Mouse (Mus musculus): ENCODE results near the gene Pald1.
A peak's percentile ranks its signal among the peaks of the same experiment; 100 is the strongest.

The Pald1 gene

DNA sequence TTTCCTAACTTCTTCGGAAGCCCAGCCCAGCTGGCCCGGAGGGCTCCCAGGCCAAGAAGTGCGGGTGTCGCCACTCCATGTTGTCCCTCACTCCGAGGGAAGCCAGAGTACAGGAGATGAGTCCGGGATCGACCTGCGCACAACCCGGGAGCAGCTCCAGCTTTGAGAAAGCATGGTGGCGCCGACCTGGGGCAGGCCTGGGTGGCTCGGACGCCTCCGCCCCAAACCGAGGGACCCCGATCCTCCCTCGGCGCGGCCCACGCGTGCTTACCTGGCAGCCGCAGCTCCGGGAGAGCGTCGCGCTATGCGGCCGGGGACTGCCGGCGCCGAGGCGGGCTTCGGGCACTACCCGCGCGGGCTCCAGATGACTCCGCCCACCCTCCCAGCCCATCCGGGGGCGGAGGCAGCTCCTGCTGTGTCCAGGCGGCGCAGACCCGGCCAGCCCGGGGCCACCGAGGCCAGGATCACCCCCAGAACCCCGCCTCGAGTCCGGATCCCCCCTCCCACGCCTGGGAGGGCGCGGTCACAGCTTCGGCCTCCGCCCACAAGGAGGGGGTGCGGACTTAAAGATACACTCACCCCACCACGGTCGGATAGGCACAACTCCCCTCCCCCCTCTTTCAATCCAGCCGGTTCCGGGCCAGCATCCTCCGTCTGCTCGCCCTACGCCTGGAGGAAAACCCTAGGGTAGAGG lies at the start of gene Pald1:
Gene Pald1, minus strand, starts transcription at position 510 of the 694 bp plus-strand sequence.
- DNase-seq (ENCODE audit: low spot score), result peak; percentile 84

DNA sequence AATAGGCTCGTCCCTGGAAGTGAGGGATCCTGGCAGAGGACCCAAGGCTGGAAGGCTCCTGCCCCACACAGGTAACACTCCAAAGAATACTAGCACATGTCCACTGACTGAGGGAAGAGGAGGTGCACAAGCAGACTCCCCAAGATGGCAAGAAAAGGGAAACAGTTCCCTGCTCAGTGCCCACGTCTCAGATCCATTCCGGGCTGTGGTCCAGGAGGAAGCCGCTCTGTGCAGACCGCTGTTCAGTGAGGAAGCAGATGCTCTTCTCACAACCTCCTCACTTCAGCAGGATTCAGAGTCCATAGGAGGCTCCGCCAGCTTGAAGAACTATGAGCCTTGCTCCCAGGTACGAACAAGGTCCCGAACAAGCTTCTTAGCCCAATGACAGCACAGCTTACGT lies 48.0 kb upstream of the Pald1 start:
- DNase-seq (ENCODE audit: low spot score), result no peak

DNA sequence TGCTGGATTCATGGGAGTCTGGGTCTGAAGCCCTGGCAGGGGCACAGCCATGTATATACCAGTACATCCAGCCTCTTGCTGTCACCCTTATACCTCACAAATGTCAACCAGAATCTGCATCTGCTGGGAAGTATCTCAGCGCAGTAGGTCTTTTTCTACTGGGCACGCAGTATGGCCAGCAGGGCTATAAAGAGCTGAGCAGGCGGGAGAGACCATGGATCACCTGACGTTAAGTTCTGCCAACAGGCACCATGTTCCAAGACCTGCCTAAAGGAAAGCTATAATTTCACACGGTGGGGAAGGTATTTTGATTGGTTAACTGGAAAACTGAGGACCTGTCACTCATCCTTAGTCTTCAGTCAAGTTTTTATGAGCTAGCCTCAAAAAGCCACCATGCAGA lies 45.7 kb upstream of the Pald1 start:
- DNase-seq (ENCODE audit: low spot score), result no peak

DNA sequence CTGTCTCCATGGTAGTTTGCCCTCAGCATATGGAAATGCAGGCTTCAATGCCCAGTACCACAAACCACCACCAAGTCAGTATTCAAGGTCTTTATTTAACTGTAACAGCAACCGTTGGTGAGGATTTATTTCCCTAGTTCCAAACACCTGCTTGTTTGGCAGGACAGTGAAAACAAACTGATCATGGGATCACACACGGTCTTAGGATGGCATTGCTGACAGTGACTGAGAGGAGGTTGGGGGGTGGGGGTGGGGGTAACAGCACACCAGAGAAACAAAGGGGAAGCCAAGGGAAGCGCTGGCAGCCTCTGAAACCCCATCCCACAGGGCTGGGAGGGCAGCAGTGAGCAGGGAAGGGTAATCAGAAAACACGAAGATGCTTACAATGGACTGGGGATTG lies 45.1 kb upstream of the Pald1 start:
- DNase-seq (ENCODE audit: low spot score), result no peak

DNA sequence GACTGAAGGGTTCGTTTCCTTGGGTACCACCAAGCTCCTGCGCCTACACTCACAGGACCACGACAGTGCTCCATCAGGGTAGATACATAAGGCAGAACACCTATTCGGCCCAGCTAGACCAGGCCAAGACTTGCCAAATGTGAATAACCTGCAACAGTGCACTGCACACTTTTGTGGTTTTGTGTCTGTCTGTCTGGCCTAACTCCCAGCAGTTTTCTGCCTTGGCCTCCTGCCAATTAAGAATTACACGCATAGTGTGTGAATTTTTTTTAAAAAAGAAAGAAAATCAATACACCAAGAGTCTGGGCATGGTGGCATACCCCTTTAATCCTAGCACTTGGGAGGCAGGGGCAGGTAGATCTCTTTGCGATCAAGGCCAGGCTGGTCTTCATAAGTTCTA lies 44.6 kb upstream of the Pald1 start:
- no peak for DNase-seq (ENCODE audit: low spot score)

DNA sequence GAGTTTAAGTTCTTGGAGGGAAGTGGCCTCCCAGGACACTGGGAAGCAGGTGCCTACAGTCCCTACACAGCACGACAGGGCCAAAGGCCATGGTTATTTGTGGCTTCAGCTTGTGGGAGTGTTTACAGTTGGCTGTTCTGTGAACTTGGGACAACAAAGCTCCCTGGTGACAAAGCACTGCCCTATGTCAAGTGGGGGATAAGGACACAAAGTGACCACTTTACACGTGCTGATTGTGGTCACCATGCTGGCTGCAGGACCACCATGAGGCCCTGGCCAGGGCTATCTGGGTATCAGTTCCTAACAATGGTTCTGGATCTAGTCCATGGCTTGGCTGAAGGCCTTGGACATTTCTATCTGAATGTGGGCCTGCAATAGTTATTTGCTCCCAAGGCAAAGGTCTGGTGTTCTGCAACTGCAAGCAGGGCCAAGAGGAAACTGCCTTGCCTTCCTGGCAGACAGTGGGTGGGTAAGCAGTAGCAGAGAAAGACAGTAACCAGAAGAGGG lies 43.0 kb upstream of the Pald1 start:
- DNase-seq (ENCODE audit: low spot score), result peak; percentile 37

DNA sequence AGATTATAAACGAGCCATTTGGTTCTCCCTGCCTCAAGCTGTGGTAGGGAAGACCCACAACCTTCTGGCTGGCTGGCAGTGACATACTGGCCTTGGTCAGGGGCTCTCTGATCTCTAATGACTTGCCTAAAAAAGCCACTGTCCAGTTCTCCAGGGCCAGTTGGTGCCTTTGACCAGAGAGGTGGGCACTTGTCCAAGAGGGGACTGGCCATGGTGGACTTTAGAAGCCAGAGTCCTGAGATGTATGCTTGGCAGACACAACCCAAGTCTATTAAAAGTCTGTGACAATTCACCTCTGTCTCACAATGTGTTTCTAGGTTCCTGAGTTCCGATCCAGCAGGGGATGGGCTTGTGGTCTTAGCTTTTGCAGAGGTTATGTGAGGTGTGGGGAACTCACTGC lies 41.7 kb upstream of the Pald1 start:
- DNase-seq (ENCODE audit: low spot score), result no peak

DNA sequence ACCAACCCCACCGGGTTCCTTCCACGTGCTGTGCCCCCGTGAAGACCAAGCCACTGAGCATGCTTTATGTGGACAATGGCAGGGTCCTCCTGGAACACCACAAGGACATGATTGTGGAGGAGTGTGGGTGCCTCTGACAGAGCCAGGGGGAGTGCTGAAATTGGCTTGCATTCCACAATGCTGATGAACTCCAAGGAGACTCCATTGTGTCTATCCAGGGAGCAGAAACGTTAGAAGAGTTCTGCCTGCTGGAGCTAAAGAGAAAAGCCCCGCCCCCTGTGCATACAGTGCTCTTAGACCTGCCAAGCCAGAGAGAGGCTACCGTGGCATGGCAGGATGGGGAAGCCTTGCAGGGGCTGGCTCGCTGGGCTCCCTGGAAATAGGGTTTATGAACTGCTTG lies 41.2 kb upstream of the Pald1 start:
- peak; percentile 24 for DNase-seq (ENCODE audit: low spot score)

DNA sequence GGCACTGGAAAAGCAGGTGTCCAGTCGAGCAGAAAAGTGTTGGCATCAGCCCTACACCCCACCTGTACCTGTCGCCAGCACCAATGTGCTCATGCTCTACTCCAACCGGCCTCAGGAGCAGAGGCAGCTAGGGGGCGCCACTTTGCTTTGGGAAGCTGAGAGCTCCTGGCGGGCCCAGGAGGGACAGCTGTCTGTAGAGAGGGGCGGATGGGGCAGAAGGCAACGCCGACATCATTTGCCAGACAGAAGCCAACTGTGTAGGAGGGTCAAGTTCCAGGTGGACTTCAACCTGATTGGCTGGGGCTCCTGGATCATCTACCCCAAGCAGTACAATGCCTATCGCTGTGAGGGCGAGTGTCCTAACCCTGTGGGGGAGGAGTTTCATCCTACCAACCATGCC lies 40.0 kb upstream of the Pald1 start:
- DNase-seq (ENCODE audit: low spot score), result peak; percentile 30

DNA sequence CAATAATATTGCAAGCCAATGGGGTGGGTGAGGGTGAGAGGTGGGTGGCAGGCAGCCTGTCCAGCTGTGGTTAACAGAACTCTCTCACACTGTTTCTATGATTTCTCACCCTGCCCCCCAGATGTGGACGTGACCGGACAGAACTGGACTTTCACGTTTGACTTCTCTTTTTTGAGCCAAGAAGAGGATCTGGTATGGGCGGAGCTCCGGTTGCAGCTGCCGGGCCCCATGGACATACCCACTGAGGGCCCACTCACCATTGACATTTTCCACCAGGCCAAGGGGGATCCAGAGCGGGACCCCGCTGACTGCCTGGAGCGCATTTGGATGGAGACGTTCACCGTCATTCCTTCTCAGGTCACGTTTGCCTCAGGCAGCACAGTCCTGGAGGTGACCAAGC lies 39.5 kb upstream of the Pald1 start:
- DNase-seq (ENCODE audit: low spot score), result no peak

DNA sequence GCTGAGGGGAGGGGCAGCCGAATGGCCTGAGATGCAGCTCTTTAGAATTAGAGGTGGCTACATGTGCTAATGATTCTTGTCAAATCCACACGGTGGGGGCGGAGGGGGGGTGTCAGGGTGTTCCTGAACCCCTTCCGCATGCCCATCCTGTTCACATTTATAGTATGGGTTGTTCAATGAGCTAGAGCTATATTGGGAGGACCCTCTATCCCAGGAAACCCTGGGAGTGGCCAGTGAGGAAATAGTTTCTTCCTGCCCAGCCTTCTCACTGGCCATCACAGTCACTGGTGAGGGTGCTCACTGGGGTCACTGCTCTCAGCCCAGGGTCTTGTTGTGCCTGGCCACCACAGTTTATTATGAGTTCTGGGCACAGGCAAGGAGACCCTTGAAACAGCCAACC lies 36.7 kb upstream of the Pald1 start:
- DNase-seq (ENCODE audit: low spot score), result no peak

DNA sequence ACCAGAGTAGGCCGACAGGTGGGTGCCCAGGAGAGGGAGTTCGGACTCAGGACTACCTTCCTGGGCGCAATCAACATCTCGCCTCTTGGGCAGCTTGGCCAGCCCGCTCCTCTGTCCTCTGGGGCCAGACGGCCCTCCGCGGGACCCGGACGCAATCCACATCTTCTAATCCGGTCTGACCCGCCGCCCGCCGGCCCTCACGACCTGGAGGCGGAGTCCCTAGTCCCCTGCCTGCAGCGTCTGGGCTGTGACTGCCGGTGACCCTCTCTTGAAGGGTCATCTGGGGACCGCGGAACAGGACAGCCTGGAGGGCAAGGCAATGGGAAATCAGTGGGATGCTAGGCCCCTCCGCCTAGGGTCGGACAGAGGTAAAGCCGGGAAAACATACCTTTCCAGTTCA lies 35.8 kb upstream of the Pald1 start:
- DNase-seq (ENCODE audit: low spot score), result no peak

DNA sequence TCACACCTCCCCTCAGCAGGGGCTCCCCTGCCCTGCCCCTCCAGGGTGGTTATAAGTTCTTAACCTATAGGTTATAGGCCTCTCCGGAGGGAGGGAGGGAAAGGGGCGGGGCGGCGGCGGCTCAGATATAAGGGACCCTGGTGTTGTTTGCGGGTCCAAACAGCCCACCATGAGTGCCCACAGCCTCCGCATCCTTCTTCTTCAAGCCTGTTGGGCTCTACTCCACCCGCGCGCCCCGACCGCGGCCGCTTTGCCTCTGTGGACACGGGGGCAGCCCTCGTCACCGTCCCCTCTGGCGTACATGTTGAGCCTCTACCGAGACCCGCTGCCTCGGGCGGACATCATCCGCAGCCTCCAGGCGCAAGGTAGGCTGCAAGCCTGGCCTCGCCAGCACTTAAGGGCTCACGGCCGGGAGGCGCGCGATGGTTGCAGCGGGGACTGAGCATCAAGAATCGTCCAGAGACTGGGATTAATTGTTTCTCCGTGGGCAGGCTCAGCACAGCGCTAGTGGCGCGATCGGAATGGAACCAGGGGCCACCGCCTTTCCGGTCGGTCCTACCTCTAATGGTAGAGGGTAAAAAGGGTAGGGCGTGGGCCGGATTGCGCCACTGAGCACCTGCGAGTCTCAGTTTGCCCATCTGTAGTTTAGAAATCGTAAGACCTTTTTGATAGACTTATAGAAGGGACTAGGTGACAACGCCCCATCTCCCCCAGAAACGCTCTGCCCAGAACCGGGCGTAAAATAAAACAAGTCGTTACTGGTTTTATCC lies 35.0 kb upstream of the Pald1 start:
- DNase-seq (ENCODE audit: low spot score), result no peak

DNA sequence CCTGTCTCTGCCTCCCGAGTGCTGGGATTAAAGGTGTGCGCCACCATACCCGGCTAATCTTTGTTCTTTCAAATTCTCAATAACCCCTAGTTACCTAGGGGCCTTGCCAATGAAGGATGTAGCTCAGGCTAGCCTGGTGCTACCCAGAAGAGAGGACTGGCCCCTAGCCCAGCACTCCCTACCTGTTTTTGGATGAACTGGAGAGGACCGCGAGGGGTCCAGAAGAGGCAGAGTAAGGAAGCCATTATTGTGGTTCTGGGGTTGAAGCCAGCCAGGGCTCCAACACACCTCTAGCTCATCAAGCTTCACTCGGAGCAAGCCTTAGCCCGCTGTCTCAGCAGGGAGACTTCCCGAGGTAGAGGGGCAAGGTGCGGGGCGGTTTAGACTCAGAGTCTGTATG lies 34.3 kb upstream of the Pald1 start, which contains the start of gene Nodal:
Gene Nodal, plus strand, starts transcription at position 301 of the 400 bp plus-strand sequence.
- no peak for DNase-seq (ENCODE audit: low spot score)

DNA sequence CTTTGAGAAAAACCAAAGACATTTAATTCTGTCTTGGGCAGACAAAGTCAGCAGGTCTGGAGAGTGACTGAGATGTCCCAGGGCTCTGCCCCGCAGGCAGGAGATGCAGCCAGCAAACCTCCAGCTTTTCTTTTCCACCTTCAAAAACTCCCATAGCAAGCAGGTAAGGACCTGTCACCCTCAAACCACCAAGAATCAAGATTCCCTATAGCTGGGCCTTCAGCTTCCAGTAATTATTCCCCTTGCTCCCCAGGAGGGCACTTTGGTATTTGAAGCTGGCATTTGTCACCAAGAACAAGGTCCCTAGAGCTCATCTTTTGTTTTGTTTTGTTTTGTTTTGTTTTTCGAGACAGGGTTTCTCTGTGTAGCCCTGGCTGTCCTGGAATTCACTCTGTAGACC lies 33.7 kb upstream of the Pald1 start:
- DNase-seq (ENCODE audit: low spot score), result no peak

DNA sequence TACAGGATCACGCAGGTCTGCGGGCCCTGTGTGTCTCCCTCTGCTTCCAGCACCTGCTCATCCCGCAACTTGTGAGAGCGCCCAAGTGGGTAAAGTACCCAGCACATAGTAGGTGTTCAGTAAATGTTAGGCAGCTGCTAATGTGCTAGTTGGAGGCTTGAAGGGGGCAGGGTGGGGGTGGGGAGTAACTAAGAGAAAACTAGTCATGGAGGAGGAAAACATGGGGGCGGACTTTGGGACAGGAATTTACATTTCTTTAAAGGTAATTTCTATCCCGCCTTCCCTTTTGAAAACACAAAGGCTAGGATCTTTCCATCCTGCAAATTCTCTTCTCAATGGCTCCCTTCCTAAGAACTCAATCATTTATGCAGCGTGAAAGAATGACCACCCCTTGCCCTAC lies 33.2 kb upstream of the Pald1 start:
- DNase-seq (ENCODE audit: low spot score), result no peak

DNA sequence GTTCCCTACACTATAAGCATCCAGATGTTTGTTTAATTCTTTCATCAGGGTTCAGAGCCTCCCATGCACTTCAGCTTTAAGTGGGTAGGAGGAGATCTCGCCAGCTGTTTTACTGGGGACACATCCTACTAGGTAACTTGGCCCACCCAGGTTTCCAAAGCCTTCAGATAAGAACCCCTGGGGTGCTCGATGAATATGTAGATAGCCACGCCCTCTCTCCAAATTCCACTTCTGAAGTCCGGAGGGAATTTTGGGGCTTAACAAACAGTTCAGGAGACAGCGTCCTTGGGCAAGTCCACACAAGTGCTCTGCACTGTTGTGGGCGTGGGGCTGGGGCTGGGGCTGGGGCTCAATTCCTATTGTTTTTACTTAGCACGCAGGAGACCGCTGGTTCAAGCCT lies 32.6 kb upstream of the Pald1 start:
- no peak for DNase-seq (ENCODE audit: low spot score)

DNA sequence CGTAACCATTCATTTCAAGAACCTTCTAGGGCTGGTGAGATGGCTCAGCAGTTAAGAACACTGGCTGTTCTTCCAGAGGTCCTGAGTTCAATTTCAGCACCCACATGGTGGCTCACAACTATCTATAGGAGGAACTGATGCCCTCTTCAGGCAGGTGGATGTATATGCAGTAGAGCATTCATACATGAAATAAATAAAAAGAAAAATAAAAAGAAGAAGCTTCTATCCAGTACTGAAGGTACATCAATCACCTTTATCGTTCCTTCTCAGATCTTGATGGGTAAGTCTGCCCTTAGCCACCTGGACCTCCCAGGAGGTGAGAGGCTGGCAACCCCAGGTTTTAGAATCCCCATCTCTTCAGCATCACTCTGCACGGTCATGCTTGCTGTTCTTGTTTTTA lies 31.9 kb upstream of the Pald1 start:
- DNase-seq (ENCODE audit: low spot score), result no peak

DNA sequence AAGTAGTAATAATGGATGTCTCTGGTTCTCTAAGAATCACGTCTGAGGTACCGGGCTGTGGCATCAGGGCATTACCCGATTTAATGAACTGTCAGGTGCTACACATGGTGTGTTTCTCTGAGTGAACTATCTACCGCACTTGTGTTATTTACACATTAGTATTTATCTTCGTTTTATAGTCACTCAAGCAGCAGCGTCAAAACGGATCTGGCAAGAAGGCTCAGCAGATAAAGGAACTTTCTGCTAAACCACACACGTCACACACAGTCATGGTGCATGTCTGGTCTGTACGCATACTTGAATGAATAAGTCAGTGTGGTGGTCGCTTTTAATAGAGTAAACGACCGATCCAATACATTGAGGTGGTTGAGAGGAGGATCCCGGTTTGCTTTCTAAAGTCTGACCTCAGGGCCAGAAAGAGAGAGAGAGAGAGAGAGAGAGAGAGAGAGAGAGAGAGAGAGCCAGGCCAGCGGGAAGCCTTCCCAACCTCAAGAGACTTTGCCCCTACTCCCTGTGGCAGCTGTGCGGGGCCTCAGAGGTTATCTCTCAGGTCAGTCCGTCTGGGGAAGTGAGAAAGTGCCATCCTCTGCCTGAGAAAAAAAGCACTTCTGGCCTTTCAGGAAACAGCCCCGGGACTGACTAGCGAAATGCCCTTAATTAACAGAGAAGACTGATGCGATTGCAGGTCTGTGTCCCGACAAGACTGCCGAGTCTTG lies 29.7 kb upstream of the Pald1 start:
- no peak for DNase-seq (ENCODE audit: low spot score)

DNA sequence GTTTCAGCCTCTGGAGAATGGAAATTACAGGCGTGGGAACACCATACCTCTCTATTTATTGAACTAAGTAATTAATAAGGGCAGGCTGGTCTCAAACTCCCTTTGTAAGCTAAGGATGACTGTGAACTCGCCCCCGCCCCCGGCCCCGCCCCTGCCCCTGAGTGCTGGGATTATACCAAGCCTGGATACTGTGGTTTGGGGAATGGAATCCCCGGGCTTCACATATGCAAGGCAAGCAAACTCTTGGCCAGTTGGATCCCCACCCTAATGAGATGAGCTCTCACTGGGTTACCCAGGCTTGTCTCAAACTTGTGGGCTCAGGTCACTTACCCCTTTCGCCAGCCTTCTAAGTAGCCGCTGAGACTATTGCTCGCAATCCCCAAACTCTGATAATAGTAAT lies 26.9 kb upstream of the Pald1 start:
- no peak for DNase-seq (ENCODE audit: low spot score)

DNA sequence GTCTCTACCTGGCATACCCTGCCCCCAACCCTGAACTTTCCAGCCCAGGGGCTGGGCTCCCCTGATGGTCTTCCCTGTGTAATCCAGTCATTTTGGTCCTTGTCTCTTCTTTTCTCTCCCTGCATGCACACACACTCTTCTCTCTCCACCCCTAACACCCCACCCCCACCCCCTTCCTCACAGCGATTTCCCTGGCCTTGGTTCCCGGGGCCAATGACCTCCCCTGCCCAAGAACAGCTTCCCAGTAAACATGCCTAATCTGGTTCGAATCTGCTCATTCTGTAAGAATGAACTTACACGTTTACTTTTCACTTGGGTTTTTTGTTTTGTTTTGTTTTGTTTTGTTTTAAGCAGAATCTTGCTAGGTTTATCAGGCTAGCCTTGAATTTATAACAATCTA lies 26.4 kb upstream of the Pald1 start:
- no peak for DNase-seq (ENCODE audit: low spot score)

DNA sequence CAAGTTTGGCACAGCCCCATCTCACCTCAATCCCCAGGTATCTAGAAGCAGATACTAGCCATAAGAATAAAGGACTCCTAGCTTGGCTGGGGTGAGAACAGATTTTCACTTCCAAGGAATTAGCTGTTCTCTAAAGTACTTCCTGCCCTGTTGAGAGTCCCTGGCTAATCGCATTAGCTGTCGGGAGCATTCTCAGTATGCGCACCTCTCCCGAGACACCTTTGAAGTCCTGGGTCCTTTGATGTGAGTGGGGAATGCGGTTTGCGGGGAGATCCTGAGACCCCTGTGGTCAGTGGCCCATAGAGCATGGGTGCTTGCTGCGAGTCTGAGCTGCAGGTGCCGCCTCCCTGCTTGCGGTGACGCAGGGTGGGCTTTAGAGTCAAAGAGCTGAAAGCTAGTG lies 22.6 kb upstream of the Pald1 start:
- no peak for DNase-seq (ENCODE audit: low spot score)

DNA sequence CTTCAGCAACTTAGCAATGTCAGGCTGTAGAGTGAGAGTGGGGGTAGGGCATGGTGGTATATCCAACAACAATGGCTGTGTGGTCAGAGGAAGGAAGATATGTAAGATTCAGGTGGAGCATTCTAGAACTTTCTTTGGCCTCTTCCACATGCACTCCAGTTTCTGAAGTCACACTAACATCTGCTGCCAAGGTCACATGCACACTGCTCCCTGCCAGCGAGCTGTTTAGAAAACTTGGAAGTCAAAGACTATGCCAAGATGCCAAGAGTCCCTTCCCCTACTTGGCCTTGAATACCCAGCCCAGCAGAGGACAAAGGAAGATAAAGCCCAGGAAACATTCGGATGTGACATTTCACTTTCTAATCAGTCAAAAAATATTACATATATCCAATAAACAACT lies 19.6 kb upstream of the Pald1 start:
- DNase-seq (ENCODE audit: low spot score), result no peak
